Mouse (Mus musculus): Measurements from ENCODE around the gene Parn.

DNA sequence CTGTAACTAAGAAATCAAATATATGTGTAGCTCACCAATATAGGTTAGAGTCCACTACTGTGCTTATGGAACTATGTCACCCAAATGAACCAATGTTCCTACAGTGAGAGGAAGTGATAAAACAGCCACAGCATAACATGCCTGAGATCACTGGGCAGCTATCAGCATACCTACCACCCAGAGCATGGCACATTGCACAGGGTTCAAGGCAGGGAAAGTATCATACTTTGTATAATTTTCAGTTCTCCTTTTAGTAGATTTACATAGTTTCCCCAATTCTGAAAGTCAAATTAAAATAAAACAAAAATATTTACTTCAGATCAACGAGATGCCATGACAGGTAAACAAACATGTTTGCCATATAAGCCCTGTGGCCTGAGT lies 59.3 kb downstream of the Parn start:
- TF ChIP-seq CTCF (conservative IDR thresholded peaks at IDR 0.05; ENCODE audit: insufficient read depth, insufficient read length, low read depth, low read length) (no peak), POLR2A (IDR thresholded peaks at IDR 0.05; ENCODE audit: low read depth, low read length) (no peak)
